8 mouse cellular contexts compared by ENCODE assay signal in the genomic region with DNA sequence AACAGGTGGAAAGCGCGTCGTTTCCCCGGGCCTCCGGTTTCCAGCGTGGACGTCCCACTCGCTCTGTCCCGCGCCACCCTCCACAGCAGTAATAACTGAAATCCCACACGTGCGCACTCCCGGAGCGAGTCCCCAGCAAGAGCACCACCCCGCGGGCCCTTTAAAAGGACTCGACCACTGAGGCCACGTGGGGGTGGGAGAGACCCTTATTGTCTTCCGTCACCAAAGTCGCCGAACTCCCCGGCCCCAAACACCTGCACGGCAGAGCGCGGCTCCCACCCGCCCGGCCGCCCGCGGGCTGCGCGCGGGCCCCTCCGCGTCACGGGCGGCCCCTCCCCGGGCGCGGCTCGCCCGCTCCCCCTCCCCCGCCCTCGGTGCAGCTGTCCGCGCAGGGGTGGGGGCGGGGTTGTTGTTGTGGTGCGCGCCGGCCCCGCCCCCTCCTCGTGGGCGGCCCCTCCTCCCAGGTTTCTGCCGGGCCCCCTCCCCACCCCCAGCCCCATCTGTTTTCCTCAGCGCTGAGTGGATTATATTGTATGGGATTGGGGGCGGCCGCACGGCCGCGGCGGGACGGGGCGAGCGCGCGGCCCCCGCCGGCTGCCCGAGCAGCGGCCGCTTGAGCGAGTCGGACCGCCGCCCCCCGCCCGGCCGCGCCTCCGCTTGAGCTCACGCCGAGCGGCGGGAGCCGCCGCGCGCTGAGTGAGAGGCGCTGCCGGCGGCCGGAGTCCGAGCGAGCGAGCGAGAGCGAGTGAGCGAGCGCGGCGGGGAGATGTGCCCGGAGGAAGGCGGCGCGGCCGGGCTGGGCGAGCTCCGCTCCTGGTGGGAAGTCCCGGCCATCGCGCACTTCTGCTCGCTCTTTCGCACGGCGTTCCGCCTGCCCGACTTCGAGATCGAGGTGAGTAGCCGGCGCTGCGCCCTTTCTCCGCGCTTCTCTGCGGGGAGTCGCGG. TPM values are rescaled to one million over a fixed set of nuclear protein-coding genes. Genes with fewer than 3 reads are reported as not detected.
DNase-seq lines count a peak whose midpoint lies in the region; ATAC-seq and TF ChIP-seq lines count a peak whose summit lies in the region.

Gene Cecr2, plus strand, starts transcription at position 554 of the 945 bp plus-strand sequence.

- under 1% methylated on average over 118 of the region's 127 CpGs for WGBS in embryonic facial prominence, embryonic 15.5 days
- 2% methylated on average over 119 of the region's 127 CpGs for WGBS in heart, embryonic 10.5 days
- under 1% methylated on average over 88 of the region's 127 CpGs for WGBS in kidney, embryonic 16.5 days
- under 1% methylated on average over 119 of the region's 127 CpGs for WGBS in liver, adult 2 months

- H3K4me2 ChIP-seq in embryonic facial prominence, embryonic 15.5 days (replicated peaks), result peak within 1 kb of the TSS; percentile 89
- peak within 1 kb of the TSS; percentile 80 for H3K4me2 ChIP-seq in kidney, embryonic 16.5 days (replicated peaks; ENCODE audit: low read depth, low read length)

- peaks cover 9% of the 10 kb centered on the region; the same call in 1 of the 2 replicates for H3K79me2 ChIP-seq in liver, adult 2 months (ENCODE audit: control insufficient read depth, insufficient read depth, low read length)

- H3K9ac ChIP-seq in embryonic facial prominence, embryonic 15.5 days, result peak within 1 kb of the TSS; percentile 68
- peak within 1 kb of the TSS; percentile 87 for H3K9ac ChIP-seq in kidney, embryonic 16.5 days (replicated peaks; ENCODE audit: low read length)
- H3K9ac ChIP-seq in liver, adult 2 months (ENCODE audit: low read depth, low read length), result peak within 1 kb of the TSS; percentile 87

- peak; percentile 78 for DNase-seq in B cell, adult 2 months
- peak; percentile 74 for DNase-seq in brain, adult 2 months (ENCODE audit: low read depth, low spot score)
- DNase-seq in heart, embryonic 10.5 days (ENCODE audit: low spot score), result peak; percentile 93
- peak; percentile 64 for DNase-seq in liver, adult 2 months (ENCODE audit: extremely low read depth, low read depth, low spot score)
- peak; percentile 31 for DNase-seq in naive thymus-derived CD4-positive, alpha-beta T cell, adult 2 months (ENCODE audit: low read depth)
- DNase-seq in splenic B cell, adult 2 months (ENCODE audit: low read depth, low spot score), result peak; percentile 86

- peak; percentile 87 for ATAC-seq in embryonic facial prominence, embryonic 15.5 days (ENCODE audit: insufficient number of reproducible peaks, low FRiP score, low TSS enrichment, low read depth)
- peak; percentile 90 for ATAC-seq in kidney, embryonic 16.5 days (ENCODE audit: low FRiP score, low TSS enrichment)

- H3K4me3 ChIP-seq in embryonic facial prominence, embryonic 15.5 days (replicated peaks), result peak within 1 kb of the TSS; percentile 81
- peak within 1 kb of the TSS; percentile 94 for H3K4me3 ChIP-seq in heart, embryonic 10.5 days
- H3K4me3 ChIP-seq in kidney, embryonic 16.5 days (ENCODE audit: low read length), result peak within 1 kb of the TSS; percentile 84
- peak within 1 kb of the TSS; percentile 66 for H3K4me3 ChIP-seq in liver, adult 2 months (ENCODE audit: insufficient read depth, low read depth, low read length)

- 0 out of 2 replicates have a peak, but pooled peaks have one; percentile 14 for TF ChIP-seq POLR2A in liver, adult 2 months (IDR thresholded peaks at IDR 0.05; ENCODE audit: extremely low read depth, insufficient read depth, low read length)

- peaks cover 14% of the 10 kb centered on the region for H3K4me1 ChIP-seq in embryonic facial prominence, embryonic 15.5 days
- peaks cover 4% of the 10 kb centered on the region; the same call in 1 of the 2 replicates for H3K4me1 ChIP-seq in heart, embryonic 10.5 days
- H3K4me1 ChIP-seq in kidney, embryonic 16.5 days (ENCODE audit: insufficient read depth, low read length), result peaks cover 13% of the 10 kb centered on the region
- peaks cover 3% of the 10 kb centered on the region; the same call in 1 of the 2 replicates for H3K4me1 ChIP-seq in liver, adult 2 months (ENCODE audit: control insufficient read depth, insufficient read depth, low read length)

- H3K9me3 ChIP-seq in embryonic facial prominence, embryonic 15.5 days (replicated peaks), result no peaks in the 10 kb centered on the region
- H3K9me3 ChIP-seq in heart, embryonic 10.5 days, result no peaks in the 10 kb centered on the region
- H3K9me3 ChIP-seq in kidney, embryonic 16.5 days (ENCODE audit: low read length), result no peaks in the 10 kb centered on the region

- TF ChIP-seq CTCF in liver, adult 2 months (IDR thresholded peaks at IDR 0.05; ENCODE audit: low read depth, low read length), result no peak

- H3K27ac ChIP-seq in embryonic facial prominence, embryonic 15.5 days (replicated peaks), result peak within 1 kb of the TSS; percentile 93
- peak within 1 kb of the TSS; percentile 98 for H3K27ac ChIP-seq in heart, embryonic 10.5 days
- peak within 1 kb of the TSS; percentile 97 for H3K27ac ChIP-seq in kidney, embryonic 16.5 days (ENCODE audit: low read length)
- peak within 1 kb of the TSS; percentile 94 for H3K27ac ChIP-seq in liver, adult 2 months (replicated peaks; ENCODE audit: insufficient read depth, low read depth, low read length)

- H3K36me3 ChIP-seq in embryonic facial prominence, embryonic 15.5 days, result no peaks in the 10 kb centered on the region
- no peaks in the 10 kb centered on the region for H3K36me3 ChIP-seq in heart, embryonic 10.5 days
- no peaks in the 10 kb centered on the region for H3K36me3 ChIP-seq in kidney, embryonic 16.5 days (ENCODE audit: insufficient read depth, low read length)
- H3K36me3 ChIP-seq in liver, adult 2 months (ENCODE audit: control insufficient read depth, insufficient read depth, low read length), result no peaks in the 10 kb centered on the region
- no peaks in the 10 kb centered on the region for H3K36me3 ChIP-seq in splenic B cell, adult 2 months (ENCODE audit: control insufficient read depth, insufficient read depth, low read length, poor library complexity, severe bottlenecking)

- H3K27me3 ChIP-seq in embryonic facial prominence, embryonic 15.5 days, result peaks cover 5% of the 10 kb centered on the region; the same call in 1 of the 2 replicates
- H3K27me3 ChIP-seq in heart, embryonic 10.5 days (ENCODE audit: insufficient read depth, poor library complexity, severe bottlenecking), result no peaks in the 10 kb centered on the region
- H3K27me3 ChIP-seq in kidney, embryonic 16.5 days (ENCODE audit: insufficient read depth, low read length), result no peaks in the 10 kb centered on the region
- H3K27me3 ChIP-seq in liver, adult 2 months (ENCODE audit: control insufficient read depth, insufficient read depth, low read length), result no peaks in the 10 kb centered on the region
- no peaks in the 10 kb centered on the region for H3K27me3 ChIP-seq in splenic B cell, adult 2 months (ENCODE audit: control insufficient read depth, insufficient read depth, low read length, poor library complexity, severe bottlenecking)

RNA-seq across cellular contexts. Expression of gene Cecr2, which starts in this region (rescaled TPM):
- 2.9 and 3.4 TPM in 2 replicates for polyA plus RNA-seq in embryonic facial prominence, embryonic 15.5 days (2015; fragmentation: Nextera tagmentation; extraction: Ambion mirVana)
- polyA plus RNA-seq in heart, embryonic 10.5 days (2016; fragmentation: Nextera tagmentation; extraction: Ambion mirVana), result 3.8 and 5.2 TPM in 2 replicates
- polyA plus RNA-seq in kidney, embryonic 16.5 days (2015; fragmentation: Nextera tagmentation; extraction: Ambion mirVana), result 3.9 and 4.8 TPM in 2 replicates
- 9.3 and 12.3 TPM in 2 replicates for total RNA-seq in liver, adult 2 months (2014; rRNA removed)
- 4.3 and 5.1 TPM in 2 replicates for polyA plus RNA-seq in liver, adult 2 months (2012; rRNA removed)

Comparison
In these comparisons a context has a peak if more than half of its experiments do, and no peak if none do; other contexts are left out.
1. Peak in every context shown above with its lines: DNase-seq, ATAC-seq, H3K4me3 ChIP-seq and H3K27ac ChIP-seq.
2. DNase-seq: peak in every context shown above with its lines; median percentile 93 in heart, embryonic 10.5 days; 86 in splenic B cell, adult 2 months; 78 in B cell, adult 2 months; 74 in brain, adult 2 months; 64 in liver, adult 2 months; 31 in naive thymus-derived CD4-positive, alpha-beta T cell, adult 2 months.